Mouse (Mus musculus) ES-Bruce4 (cell line): ENCODE measurements around the gene Ccdc163.
A peak's percentile ranks its signal among the peaks of the same experiment; 100 is the strongest.

Source experiments
- CTCF ChIP-seq: IDR thresholded peaks from one replicate; pipeline ENCODE4 v1.8.1; 2011; ENCODE audit warnings: low read depth, low read length
- EP300 ChIP-seq: IDR thresholded peaks from 2 replicates; pipeline ENCODE4 v1.6.1; 2011; ENCODE audit warnings: low read depth, low read length; ENCODE audit not compliant: insufficient read depth
- POLR2A ChIP-seq: IDR thresholded peaks from one replicate; pipeline ENCODE4 v1.8.1; 2011; ENCODE audit warnings: low read length; ENCODE audit not compliant: insufficient read depth

- TF ChIP-seq CTCF (no peak), EP300 (no peak), POLR2A (peak; percentile 11)
Measured at GRCm38 (mm10) chr4:116708201-116708764, at the start of gene Ccdc163, which contains the start of gene Mmachc.
